Mouse (Mus musculus): Measurements from ENCODE around the gene 2210408I21Rik.

- TF ChIP-seq ETS1 (IDR thresholded peaks at IDR 0.05; ENCODE audit: low read depth, low read length) = no peak
- TF ChIP-seq CTCF (IDR thresholded peaks at IDR 0.05 in 2 of 3, conservative IDR thresholded peaks at IDR 0.05 in 1 of 3; ENCODE audit: control insufficient read depth in 1 of 3, insufficient read depth in 1 of 3, low read depth in 2 of 3, low read length in 3 of 3, poor library complexity in 1 of 3, severe bottlenecking in 1 of 3) = no peak
- TF ChIP-seq EP300 (IDR thresholded peaks at IDR 0.05; ENCODE audit: low read depth in 1 of 2, low read length in 2 of 2) = no peak
- no peak for TF ChIP-seq POLR2A (IDR thresholded peaks at IDR 0.05; ENCODE audit: control insufficient read depth in 1 of 2, insufficient read depth in 1 of 2, low read depth in 1 of 2, low read length in 2 of 2, poor library complexity in 1 of 2)
- no peak for TF ChIP-seq ZKSCAN1 (IDR thresholded peaks at IDR 0.05; ENCODE audit: low read depth, low read length)
- TF ChIP-seq MAZ (IDR thresholded peaks at IDR 0.05; ENCODE audit: low read depth, low read length) = no peak
- TF ChIP-seq BHLHE40 (IDR thresholded peaks at IDR 0.05; ENCODE audit: borderline replicate concordance, low read depth, low read length) = no peak
Measured at GRCm38 (mm10) chr13:77128240-77128639, 7.1 kb upstream of the 2210408I21Rik start.

Data from MEL (cell line).